In the genomic region with DNA sequence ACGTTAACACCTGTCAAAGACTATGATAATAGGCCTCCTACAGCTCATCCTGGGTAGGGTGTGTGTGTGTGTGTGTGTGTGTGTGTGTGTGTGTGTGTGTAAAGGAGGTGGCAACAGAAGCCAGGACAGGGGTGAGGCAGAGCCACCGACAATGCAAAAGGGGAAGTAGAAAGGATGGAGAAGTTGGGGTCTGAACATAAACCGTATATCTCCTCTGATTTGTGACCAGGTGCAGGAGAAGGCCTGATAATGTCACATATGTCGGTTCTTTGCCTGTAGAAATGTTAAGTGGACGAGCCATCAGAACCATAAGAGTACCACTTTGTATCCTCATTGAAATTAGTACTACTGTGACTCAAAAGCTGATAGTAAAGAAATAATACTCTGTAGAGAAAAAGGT, we compare ENCODE assay signal across 23 mouse cellular contexts. TPM values are rescaled to one million over a fixed set of nuclear protein-coding genes. Genes with fewer than 3 reads are reported as not detected.
DNase-seq lines count a peak whose midpoint lies in the region.
"Had no signal": no experiment of that assay in that cellular context is flagged by ENCODE, and none has a peak within 500 bp of the region (broad histone marks: within the 10 kb centered on the region; RNA-seq: fewer than 3 reads in every experiment).

No protein-coding gene starts in this region.

- H3K4me1 ChIP-seq in heart, embryonic 10.5 days: peaks cover 8% of the 10 kb centered on the region; the same call in 1 of the 2 replicates
- H3K4me1 ChIP-seq: embryonic facial prominence, embryonic 13.5 days; embryonic facial prominence, embryonic 15.5 days; forebrain, embryonic 10.5 days; forebrain, embryonic 12.5 days; forebrain, embryonic 15.5 days had no signal

- no peaks in the 10 kb centered on the region for H3K9me3 ChIP-seq in heart, embryonic 10.5 days
- H3K9me3 ChIP-seq: embryonic facial prominence, embryonic 13.5 days; embryonic facial prominence, embryonic 15.5 days; forebrain, embryonic 10.5 days; forebrain, embryonic 12.5 days; forebrain, embryonic 15.5 days had no signal

- peak; percentile 8 for DNase-seq in heart, adult 11 months
- DNase-seq in heart, embryonic 10.5 days (ENCODE audit: low spot score): no peak
- DNase-seq in A20 (ENCODE audit: low read depth, low spot score) (peak; percentile 16), MEL-GATA-1-ER (ENCODE audit: extremely low read depth, low read depth) (peak; percentile 36)
- no peak for DNase-seq in gastrocnemius, postnatal 25 days
- DNase-seq in yolk sac, embryonic 10.5 days (ENCODE audit: low spot score): no peak
- DNase-seq: adrenal gland, adult 2 months; adrenal gland, postnatal 10 days; adrenal gland, postnatal 25 days; cerebellum, adult 11 months; cerebellum, adult 18-20 months; cerebellum, adult 8-10 months; cerebellum, adult 9-11 months; cerebellum, postnatal 14 days; cerebellum, postnatal 36 days; embryo, embryonic 11 days; forebrain, postnatal 0 days had no signal

- H3K4me3 ChIP-seq in heart, embryonic 10.5 days: no peak overlapping the region
- H3K4me3 ChIP-seq: embryonic facial prominence, embryonic 13.5 days; embryonic facial prominence, embryonic 15.5 days; erythroblast, embryonic 14.5 days; forebrain, embryonic 10.5 days; forebrain, embryonic 12.5 days; forebrain, embryonic 15.5 days had no signal

- H3K36me3 ChIP-seq in heart, embryonic 10.5 days: peaks cover 17% of the 10 kb centered on the region
- H3K36me3 ChIP-seq: embryonic facial prominence, embryonic 13.5 days; embryonic facial prominence, embryonic 15.5 days; forebrain, embryonic 12.5 days; forebrain, embryonic 15.5 days had no signal

- H3K27me3 ChIP-seq in heart, embryonic 10.5 days (ENCODE audit: insufficient read depth, poor library complexity, severe bottlenecking): no peaks in the 10 kb centered on the region
- H3K27me3 ChIP-seq: embryonic facial prominence, embryonic 13.5 days; embryonic facial prominence, embryonic 15.5 days; forebrain, embryonic 12.5 days; forebrain, embryonic 15.5 days had no signal

- WGBS in heart, embryonic 10.5 days: 89% methylated on average over 5 of the region's 5 CpGs

- no peak overlapping the region for H3K27ac ChIP-seq in heart, embryonic 10.5 days
- H3K27ac ChIP-seq: embryonic facial prominence, embryonic 13.5 days; embryonic facial prominence, embryonic 15.5 days; forebrain, embryonic 10.5 days; forebrain, embryonic 12.5 days; forebrain, embryonic 15.5 days had no signal

RNA-seq across cellular contexts. Expression of a gene that starts 9.0 kb away (rescaled TPM):
- 9.5 and 12.3 TPM in 2 replicates for polyA plus RNA-seq in heart, embryonic 10.5 days (2016; fragmentation: Nextera tagmentation; extraction: Ambion mirVana)
- total RNA-seq in gastrocnemius, postnatal 25 days (2021): under 1 TPM; 0.46 to 0.78 TPM

RNA-seq across cellular contexts. Expression of a gene that starts 35.7 kb away (rescaled TPM):
- 12.7 and 16.8 TPM in 2 replicates for polyA plus RNA-seq in heart, embryonic 10.5 days (2016; fragmentation: Nextera tagmentation; extraction: Ambion mirVana)
- total RNA-seq in gastrocnemius, postnatal 25 days (2021): 1 to 10 TPM; 6.6 to 8.2 TPM

RNA-seq across cellular contexts. Expression of a gene that starts 36.4 kb away (rescaled TPM):
- polyA plus RNA-seq in heart, embryonic 10.5 days (2016; fragmentation: Nextera tagmentation; extraction: Ambion mirVana): 8.9 and 10.2 TPM in 2 replicates
- total RNA-seq in gastrocnemius, postnatal 25 days (2021): 1 to 10 TPM; 3.1 to 3.9 TPM

Comparison
In these comparisons a context has a peak if more than half of its experiments do, and no peak if none do; other contexts are left out.
1. DNase-seq: peak in heart, adult 11 months (single experiment), A20 (single experiment) and MEL-GATA-1-ER (single experiment); none in heart, embryonic 10.5 days (single experiment), gastrocnemius, postnatal 25 days (single experiment) and yolk sac, embryonic 10.5 days (single experiment).